Mouse (Mus musculus): ENCODE data around the gene Sult6b2. TPM values are rescaled to one million over a fixed set of nuclear protein-coding genes. Genes with fewer than 3 reads are reported as not detected.

Sult6b2 gene
- total RNA-seq (2014; rRNA removed): not detected in 2 replicates
- not detected in 2 replicates for polyA plus RNA-seq (2012; rRNA removed)

- Histone ChIP-seq H3K79me2 (ENCODE audit: control insufficient read depth, insufficient read depth, low read length) (no peaks in the 10 kb centered on the region), H3K27ac (replicated peaks; ENCODE audit: insufficient read depth, low read depth, low read length) (no peak within 1 kb of the TSS), H3K4me3 (ENCODE audit: insufficient read depth, low read depth, low read length) (no peak within 1 kb of the TSS), H3K9ac (ENCODE audit: low read depth, low read length) (no peak within 1 kb of the TSS), H3K27me3 (ENCODE audit: control insufficient read depth, insufficient read depth, low read length) (no peaks in the 10 kb centered on the region), H3K4me1 (ENCODE audit: control insufficient read depth, insufficient read depth, low read length) (peaks cover 6% of the 10 kb centered on the region; the same call in 1 of the 2 replicates), H3K36me3 (ENCODE audit: control insufficient read depth, insufficient read depth, low read length) (no peaks in the 10 kb centered on the region)
- TF ChIP-seq POLR2A (IDR thresholded peaks at IDR 0.05; ENCODE audit: extremely low read depth, insufficient read depth, low read length): no peak
- no peak for TF ChIP-seq CTCF (IDR thresholded peaks at IDR 0.05; ENCODE audit: low read depth, low read length)
- DNase-seq (ENCODE audit: extremely low read depth, low read depth, low spot score): no peak
Observed at GRCm38 (mm10) chr6:142804402-142804801, at the start of gene Sult6b2. TSS of gene Sult6b2 (minus strand) at chr6:142804502.

GRCm38 (mm10) chr6:142852419-142853377, 48.4 kb upstream of the Sult6b2 start:
- no peak overlapping the region for H3K4me3 ChIP-seq (ENCODE audit: insufficient read depth, low read depth, low read length)
- no peak overlapping the region for H3K9ac ChIP-seq (ENCODE audit: low read depth, low read length)
- no peaks in the 10 kb centered on the region for H3K79me2 ChIP-seq (ENCODE audit: control insufficient read depth, insufficient read depth, low read length)
- no peak overlapping the region for H3K27ac ChIP-seq (replicated peaks; ENCODE audit: insufficient read depth, low read depth, low read length)
- no peaks in the 10 kb centered on the region for H3K4me1 ChIP-seq (ENCODE audit: control insufficient read depth, insufficient read depth, low read length)
- WGBS: 93% methylated on average over 6 of the region's 6 CpGs
- H3K27me3 ChIP-seq (ENCODE audit: control insufficient read depth, insufficient read depth, low read length): no peaks in the 10 kb centered on the region
- DNase-seq (ENCODE audit: extremely low read depth, low read depth, low spot score): no peak
- no peaks in the 10 kb centered on the region for H3K36me3 ChIP-seq (ENCODE audit: control insufficient read depth, insufficient read depth, low read length)
- no peak for TF ChIP-seq POLR2A (IDR thresholded peaks at IDR 0.05; ENCODE audit: extremely low read depth, insufficient read depth, low read length)
- TF ChIP-seq CTCF (IDR thresholded peaks at IDR 0.05; ENCODE audit: low read depth, low read length): no peak

- TF ChIP-seq CTCF (IDR thresholded peaks at IDR 0.05; ENCODE audit: low read depth, low read length) (no peak), POLR2A (IDR thresholded peaks at IDR 0.05; ENCODE audit: extremely low read depth, insufficient read depth, low read length) (no peak)
- H3K4me3 ChIP-seq (ENCODE audit: insufficient read depth, low read depth, low read length): no peak overlapping the region
- H3K27ac ChIP-seq (replicated peaks; ENCODE audit: insufficient read depth, low read depth, low read length): no peak overlapping the region
- no peak overlapping the region for H3K9ac ChIP-seq (ENCODE audit: low read depth, low read length)
- no peaks in the 10 kb centered on the region for H3K27me3 ChIP-seq (ENCODE audit: control insufficient read depth, insufficient read depth, low read length)
- no peaks in the 10 kb centered on the region for H3K4me1 ChIP-seq (ENCODE audit: control insufficient read depth, insufficient read depth, low read length)
- no peak for DNase-seq (ENCODE audit: extremely low read depth, low read depth, low spot score)
- no peaks in the 10 kb centered on the region for H3K36me3 ChIP-seq (ENCODE audit: control insufficient read depth, insufficient read depth, low read length)
- WGBS: 88% methylated on average over 8 of the region's 8 CpGs
- no peaks in the 10 kb centered on the region for H3K79me2 ChIP-seq (ENCODE audit: control insufficient read depth, insufficient read depth, low read length)
Observed at GRCm38 (mm10) chr6:142850436-142850835, 46.1 kb upstream of the Sult6b2 start.

GRCm38 (mm10) chr6:142849326-142849725, 45.0 kb upstream of the Sult6b2 start:
- Histone ChIP-seq H3K36me3 (ENCODE audit: control insufficient read depth, insufficient read depth, low read length) (no peaks in the 10 kb centered on the region), H3K4me3 (ENCODE audit: insufficient read depth, low read depth, low read length) (no peak overlapping the region), H3K27ac (replicated peaks; ENCODE audit: insufficient read depth, low read depth, low read length) (no peak overlapping the region), H3K79me2 (ENCODE audit: control insufficient read depth, insufficient read depth, low read length) (no peaks in the 10 kb centered on the region), H3K4me1 (ENCODE audit: control insufficient read depth, insufficient read depth, low read length) (no peaks in the 10 kb centered on the region), H3K27me3 (ENCODE audit: control insufficient read depth, insufficient read depth, low read length) (no peaks in the 10 kb centered on the region), H3K9ac (ENCODE audit: low read depth, low read length) (no peak overlapping the region)
- TF ChIP-seq POLR2A (IDR thresholded peaks at IDR 0.05; ENCODE audit: extremely low read depth, insufficient read depth, low read length) (no peak), CTCF (IDR thresholded peaks at IDR 0.05; ENCODE audit: low read depth, low read length) (no peak)
- no peak for DNase-seq (ENCODE audit: extremely low read depth, low read depth, low spot score)
- whole genome bisulfite sequencing: 65% methylated on average over 5 of the region's 5 CpGs

- no peaks in the 10 kb centered on the region for H3K27me3 ChIP-seq (ENCODE audit: control insufficient read depth, insufficient read depth, low read length)
- no peak overlapping the region for H3K9ac ChIP-seq (ENCODE audit: low read depth, low read length)
- no peak for DNase-seq (ENCODE audit: extremely low read depth, low read depth, low spot score)
- no peak overlapping the region for H3K27ac ChIP-seq (replicated peaks; ENCODE audit: insufficient read depth, low read depth, low read length)
- no peak overlapping the region for H3K4me3 ChIP-seq (ENCODE audit: insufficient read depth, low read depth, low read length)
- 80% methylated on average over 8 of the region's 8 CpGs for WGBS
- no peaks in the 10 kb centered on the region for H3K4me1 ChIP-seq (ENCODE audit: control insufficient read depth, insufficient read depth, low read length)
- H3K36me3 ChIP-seq (ENCODE audit: control insufficient read depth, insufficient read depth, low read length): no peaks in the 10 kb centered on the region
- no peak for TF ChIP-seq CTCF (IDR thresholded peaks at IDR 0.05; ENCODE audit: low read depth, low read length)
- no peak for TF ChIP-seq POLR2A (IDR thresholded peaks at IDR 0.05; ENCODE audit: extremely low read depth, insufficient read depth, low read length)
- no peaks in the 10 kb centered on the region for H3K79me2 ChIP-seq (ENCODE audit: control insufficient read depth, insufficient read depth, low read length)
Observed at GRCm38 (mm10) chr6:142847914-142848674, 43.8 kb upstream of the Sult6b2 start.

Data from liver, adult 2 months (tissue).